Mouse (Mus musculus) R1 (cell line): ENCODE results near the gene Gm9046.
"Not testable (repeated sequence)": the region's sequence is repeated elsewhere in the genome, so short reads cannot be mapped to it uniquely, and the experiment has no call there.

ENCODE experiments used
- DNase-seq: peaks from one replicate; pipeline ENCODE4 v3.0.0-alpha.2; 2018; ENCODE audit warnings: low read depth, low spot score

The Gm9046 gene

DNA sequence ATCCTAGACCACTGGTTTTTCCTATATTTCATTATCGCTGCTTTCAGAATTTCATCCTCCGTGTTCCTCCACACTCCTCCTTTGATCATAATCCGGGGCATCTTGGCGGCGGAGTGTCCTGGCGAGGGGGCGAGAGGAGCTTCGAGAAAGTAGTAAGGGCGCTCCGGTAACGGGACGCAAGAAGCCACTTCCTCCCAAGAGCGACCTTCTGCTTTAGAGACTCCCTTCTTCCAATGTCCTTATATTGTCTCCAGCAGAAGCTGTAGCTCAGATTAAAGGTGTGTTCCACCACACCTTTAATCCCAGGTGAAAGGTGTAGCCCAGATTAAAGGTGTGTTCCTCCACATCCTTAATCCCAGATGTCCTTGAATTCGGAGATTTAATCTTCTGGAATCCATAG lies at the start of gene Gm9046:
Gene Gm9046 (minus strand): TSS at position 101 of the 400 bp plus-strand sequence.
- not testable (repeated sequence) for DNase-seq

DNA sequence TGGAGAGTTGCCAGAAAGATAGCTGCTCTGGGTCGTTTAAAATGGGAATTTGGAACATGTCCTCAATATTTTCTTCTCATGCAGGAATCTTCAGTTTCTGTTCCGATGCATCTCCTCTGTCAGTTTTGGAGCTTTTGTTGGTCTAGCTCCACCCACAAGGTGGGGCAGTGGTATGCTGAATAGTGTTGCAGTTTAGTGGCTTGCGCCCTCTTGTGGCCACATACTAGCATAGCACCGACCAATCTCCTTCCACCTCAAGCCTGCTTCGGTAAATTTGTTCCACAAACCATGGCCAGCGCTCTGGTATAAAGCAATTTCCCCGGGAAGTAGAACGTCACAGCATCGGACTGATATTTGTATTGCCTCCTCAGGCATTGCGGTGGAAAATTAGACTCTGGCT lies 27.4 kb upstream of the Gm9046 start:
- DNase-seq = peak; percentile 87

DNA sequence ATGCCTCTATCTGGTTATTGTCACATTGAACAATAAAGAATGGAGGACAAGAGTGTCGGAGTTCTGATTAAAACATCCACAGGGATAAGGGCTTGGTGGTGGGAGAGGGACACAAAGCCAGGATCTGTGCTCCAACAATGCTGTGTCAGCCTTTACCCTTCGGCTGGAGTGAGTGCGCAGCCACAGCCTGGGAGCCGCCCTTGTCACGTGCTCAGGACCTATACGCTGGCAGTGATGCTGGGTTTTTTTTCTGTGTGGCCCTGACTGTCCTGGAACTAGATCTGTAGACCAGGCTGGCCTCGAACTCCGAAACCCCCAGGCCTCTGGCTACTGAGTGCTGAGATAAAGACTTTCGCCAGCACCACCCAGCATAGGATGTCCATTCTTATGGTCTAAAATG lies 26.5 kb upstream of the Gm9046 start:
- DNase-seq = no peak

DNA sequence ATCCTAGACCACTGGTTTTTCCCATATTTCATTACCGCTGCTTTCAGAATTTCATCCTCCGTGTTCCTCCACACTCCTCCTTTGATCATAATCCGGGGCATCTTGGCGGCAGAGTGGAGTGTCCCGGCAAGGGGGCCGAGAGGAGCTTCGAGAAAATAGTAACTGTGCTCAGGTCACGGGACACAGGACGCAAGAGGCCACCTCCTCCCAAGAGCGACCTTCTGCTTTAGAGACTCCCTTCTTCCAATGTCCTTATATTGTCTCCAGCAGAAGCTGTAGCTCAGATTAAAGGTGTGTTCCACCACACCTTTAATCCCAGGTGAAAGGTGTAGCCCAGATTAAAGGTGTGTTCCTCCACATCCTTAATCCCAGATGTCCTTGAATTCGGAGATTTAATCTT lies 10.9 kb upstream of the Gm9046 start, which contains the start of gene Gm9049:
Gene Gm9049 (minus strand): TSS at position 101 of the 400 bp plus-strand sequence.
- not testable (repeated sequence) for DNase-seq

DNA sequence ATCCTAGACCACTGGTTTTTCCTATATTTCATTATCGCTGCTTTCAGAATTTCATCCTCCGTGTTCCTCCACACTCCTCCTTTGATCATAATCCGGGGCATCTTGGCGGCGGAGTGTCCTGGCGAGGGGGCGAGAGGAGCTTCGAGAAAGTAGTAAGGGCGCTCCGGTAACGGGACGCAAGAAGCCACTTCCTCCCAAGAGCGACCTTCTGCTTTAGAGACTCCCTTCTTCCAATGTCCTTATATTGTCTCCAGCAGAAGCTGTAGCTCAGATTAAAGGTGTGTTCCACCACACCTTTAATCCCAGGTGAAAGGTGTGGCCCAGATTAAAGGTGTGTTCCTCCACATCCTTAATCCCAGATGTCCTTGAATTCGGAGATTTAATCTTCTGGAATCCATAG lies 5.5 kb upstream of the Gm9046 start, which contains the start of gene Gm9048:
Gene Gm9048 (minus strand): TSS at position 101 of the 400 bp plus-strand sequence.
- DNase-seq = not testable (repeated sequence)

DNA sequence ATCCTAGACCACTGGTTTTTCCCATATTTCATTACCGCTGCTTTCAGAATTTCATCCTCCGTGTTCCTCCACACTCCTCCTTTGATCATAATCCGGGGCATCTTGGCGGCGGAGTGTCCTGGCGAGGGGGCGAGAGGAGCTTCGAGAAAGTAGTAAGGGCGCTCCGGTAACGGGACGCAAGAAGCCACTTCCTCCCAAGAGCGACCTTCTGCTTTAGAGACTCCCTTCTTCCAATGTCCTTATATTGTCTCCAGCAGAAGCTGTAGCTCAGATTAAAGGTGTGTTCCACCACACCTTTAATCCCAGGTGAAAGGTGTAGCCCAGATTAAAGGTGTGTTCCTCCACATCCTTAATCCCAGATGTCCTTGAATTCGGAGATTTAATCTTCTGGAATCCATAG lies 5.3 kb downstream of the Gm9046 start, which contains the start of gene Gm9045:
Gene Gm9045 (minus strand): TSS at position 101 of the 400 bp plus-strand sequence.
- DNase-seq = not testable (repeated sequence)

DNA sequence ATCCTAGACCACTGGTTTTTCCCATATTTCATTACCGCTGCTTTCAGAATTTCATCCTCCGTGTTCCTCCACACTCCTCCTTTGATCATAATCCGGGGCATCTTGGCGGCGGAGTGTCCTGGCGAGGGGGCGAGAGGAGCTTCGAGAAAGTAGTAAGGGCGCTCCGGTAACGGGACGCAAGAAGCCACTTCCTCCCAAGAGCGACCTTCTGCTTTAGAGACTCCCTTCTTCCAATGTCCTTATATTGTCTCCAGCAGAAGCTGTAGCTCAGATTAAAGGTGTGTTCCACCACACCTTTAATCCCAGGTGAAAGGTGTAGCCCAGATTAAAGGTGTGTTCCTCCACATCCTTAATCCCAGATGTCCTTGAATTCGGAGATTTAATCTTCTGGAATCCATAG lies 10.7 kb downstream of the Gm9046 start, which contains the start of gene Gm9044:
Gene Gm9044 (minus strand): TSS at position 101 of the 400 bp plus-strand sequence.
- DNase-seq = not testable (repeated sequence)

DNA sequence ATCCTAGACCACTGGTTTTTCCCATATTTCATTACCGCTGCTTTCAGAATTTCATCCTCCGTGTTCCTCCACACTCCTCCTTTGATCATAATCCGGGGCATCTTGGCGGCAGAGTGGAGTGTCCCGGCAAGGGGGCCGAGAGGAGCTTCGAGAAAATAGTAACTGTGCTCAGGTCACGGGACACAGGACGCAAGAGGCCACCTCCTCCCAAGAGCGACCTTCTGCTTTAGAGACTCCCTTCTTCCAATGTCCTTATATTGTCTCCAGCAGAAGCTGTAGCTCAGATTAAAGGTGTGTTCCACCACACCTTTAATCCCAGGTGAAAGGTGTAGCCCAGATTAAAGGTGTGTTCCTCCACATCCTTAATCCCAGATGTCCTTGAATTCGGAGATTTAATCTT lies 16.2 kb downstream of the Gm9046 start, which contains the start of gene Gm9040:
Gene Gm9040 (minus strand): TSS at position 101 of the 400 bp plus-strand sequence.
- not testable (repeated sequence) for DNase-seq

DNA sequence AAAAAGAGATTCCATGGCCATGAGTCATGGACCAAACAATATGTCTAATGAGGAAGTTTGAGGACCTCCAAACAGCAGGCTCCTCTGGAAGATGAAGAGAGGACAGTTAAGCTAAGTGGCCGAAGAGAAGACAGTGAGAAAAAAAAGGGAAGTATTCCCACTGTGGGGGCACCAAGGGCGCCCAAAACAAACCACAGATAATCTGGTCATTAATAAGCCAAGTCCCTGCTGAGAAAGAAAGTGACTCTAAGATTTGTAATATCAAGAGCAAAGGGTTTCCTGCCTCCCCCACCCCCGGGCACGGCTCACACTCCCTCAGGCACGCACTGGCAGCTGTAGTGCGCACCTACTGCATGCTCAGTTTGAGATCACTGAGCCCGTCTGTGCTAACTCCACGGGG lies 24.0 kb downstream of the Gm9046 start:
- DNase-seq = no peak

DNA sequence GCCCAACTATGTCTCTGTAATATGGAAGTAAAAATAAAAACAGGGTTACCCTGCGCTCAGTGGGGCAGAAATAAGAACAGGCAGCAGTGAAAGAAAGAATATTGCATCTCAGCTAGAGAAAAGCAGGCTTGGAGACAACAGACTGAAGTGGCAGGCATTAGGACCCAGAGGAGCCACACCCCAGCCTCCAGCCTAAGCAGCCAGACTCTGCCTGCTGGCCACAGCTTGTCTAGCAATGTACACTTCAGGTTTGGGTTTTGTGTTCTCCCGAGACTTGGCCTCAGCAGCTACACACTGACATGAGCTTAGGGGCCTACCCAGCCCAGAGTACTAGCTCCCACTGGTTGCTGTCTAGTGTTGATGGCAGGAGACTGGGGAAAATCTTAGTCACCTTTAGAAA lies 40.9 kb downstream of the Gm9046 start:
- DNase-seq = not testable (repeated sequence)

DNA sequence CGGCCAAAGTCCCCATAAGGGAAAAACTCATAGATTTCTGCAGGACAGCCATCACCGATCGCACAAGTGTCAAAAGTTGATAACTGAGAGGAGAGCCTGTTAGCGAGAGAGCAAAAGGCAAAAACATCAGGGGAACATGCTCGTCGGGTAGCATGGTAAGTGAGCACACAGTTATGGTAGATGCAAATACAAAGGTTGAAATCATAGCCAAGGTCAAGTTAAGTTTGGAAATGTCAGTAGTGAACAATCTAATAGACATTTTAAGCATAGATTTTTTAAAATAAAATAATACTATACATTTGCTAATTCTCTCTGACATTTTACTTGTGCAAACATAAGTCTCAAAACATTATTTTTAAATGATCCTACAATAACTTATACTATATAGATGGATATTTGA lies 48.1 kb downstream of the Gm9046 start, which contains the start of gene Iltifb:
Gene Iltifb (minus strand): TSS at position 101 of the 400 bp plus-strand sequence.
- DNase-seq = no peak
